Mouse (Mus musculus): ENCODE data around the gene Glis2. TPM values are rescaled to one million over a fixed set of nuclear protein-coding genes. Genes with fewer than 3 reads are reported as not detected.
A peak's percentile ranks its signal among the peaks of the same experiment; 100 is the strongest.

Gene Glis2
- polyA plus RNA-seq, 1 experiment, result 29.6 TPM

DNA sequence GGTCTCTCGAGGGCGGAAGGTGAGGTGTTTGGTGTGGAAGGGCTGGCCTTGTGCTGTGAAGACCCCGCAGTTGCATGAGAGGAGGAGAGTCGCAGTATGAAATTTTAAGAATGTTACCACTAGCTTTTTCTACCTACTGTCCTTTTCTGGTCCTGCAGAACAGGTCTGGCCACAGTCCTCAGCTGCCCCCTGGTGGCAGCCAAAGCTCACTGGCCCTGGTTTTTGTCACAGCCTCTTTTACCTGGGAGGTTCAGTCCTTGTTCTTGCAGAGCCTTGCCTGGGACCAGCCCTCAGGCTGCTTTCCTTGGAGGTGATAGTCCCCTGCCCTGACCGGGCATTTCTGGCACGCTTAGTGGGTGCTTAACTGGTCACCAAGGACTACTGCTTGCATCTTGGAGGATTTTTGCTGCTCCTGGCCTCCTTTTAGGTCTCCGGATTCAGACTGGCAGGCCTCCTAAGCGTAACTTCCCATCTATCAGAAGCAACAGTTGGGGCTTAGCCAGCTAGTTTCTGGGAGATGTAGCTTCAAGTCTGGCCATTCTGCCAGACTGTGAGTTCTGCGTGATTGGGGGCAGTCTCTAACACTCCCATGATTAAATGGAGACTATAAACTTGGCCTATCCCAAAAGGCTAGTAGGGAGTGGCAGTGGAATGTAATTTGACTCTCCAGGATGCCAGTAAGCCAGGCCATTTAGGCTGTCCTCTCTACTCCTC is 13.5 kb downstream of the Glis2 start:
- peak overlapping the region; percentile 60 for H3K4me2 ChIP-seq (ENCODE audit: low read depth)
- H3K79me2 ChIP-seq (ENCODE audit: control insufficient read depth, insufficient read depth), result peaks cover 58% of the 10 kb centered on the region
- H3K27me3 ChIP-seq (ENCODE audit: control insufficient read depth, insufficient read depth, insufficient read length), result no peaks in the 10 kb centered on the region
- peaks cover 21% of the 10 kb centered on the region for H3K36me3 ChIP-seq (ENCODE audit: control insufficient read depth, insufficient read depth)
- no peak overlapping the region for H3K4me3 ChIP-seq
- TF ChIP-seq REST (IDR thresholded peaks at IDR 0.05; ENCODE audit: insufficient read depth, insufficient read length), result no peak
- TF ChIP-seq MYOD1 (IDR thresholded peaks at IDR 0.05; ENCODE audit: control insufficient read depth in 1 of 3, insufficient read length in 2 of 3, low read depth in 2 of 3), result no peak
- no peak for TF ChIP-seq SRF (IDR thresholded peaks at IDR 0.05; ENCODE audit: control insufficient read depth, insufficient read length, low read depth)
- no peak for TF ChIP-seq E2F4 (IDR thresholded peaks at IDR 0.05; ENCODE audit: insufficient read depth)
- no peak for TF ChIP-seq TCF3 (IDR thresholded peaks at IDR 0.05; ENCODE audit: insufficient read length, low read depth)
- TF ChIP-seq MAX (IDR thresholded peaks at IDR 0.05; ENCODE audit: low read depth), result no peak
- no peak for TF ChIP-seq USF1 (IDR thresholded peaks at IDR 0.05; ENCODE audit: low read depth)
- no peak for TF ChIP-seq POLR2AphosphoS2 (IDR thresholded peaks at IDR 0.05; ENCODE audit: insufficient read length, low read depth)
- no peak for TF ChIP-seq POLR2A (IDR thresholded peaks at IDR 0.05; ENCODE audit: insufficient read length, low read depth)
- no peak overlapping the region for H3ac ChIP-seq (ENCODE audit: control insufficient read depth, insufficient read length)

DNA sequence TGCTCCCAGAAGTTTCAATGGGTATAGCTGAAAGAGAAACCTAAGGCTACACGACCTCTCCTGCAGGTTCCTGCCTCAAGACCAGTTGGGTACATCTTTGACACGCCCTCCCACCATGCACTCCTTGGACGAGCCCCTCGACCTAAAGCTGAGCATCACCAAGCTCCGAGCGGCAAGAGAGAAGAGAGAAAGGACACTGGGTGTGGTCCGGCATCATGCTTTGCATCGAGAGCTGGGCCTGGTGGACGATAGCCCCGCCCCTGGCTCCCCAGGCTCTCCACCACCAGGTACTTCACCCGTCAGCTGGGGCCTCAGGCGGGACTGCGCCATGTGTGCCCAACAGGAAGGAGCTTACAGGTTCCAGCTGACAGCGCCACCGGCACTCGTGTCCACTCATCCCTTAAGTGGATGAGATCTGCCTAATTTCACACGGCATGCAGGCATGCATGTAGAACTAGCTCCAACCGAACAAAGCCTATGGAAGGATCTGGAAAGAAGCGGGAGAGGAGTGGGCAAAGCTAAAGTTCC is 14.1 kb downstream of the Glis2 start:
- H3K4me3 ChIP-seq, result no peak overlapping the region
- TF ChIP-seq USF1 (IDR thresholded peaks at IDR 0.05; ENCODE audit: low read depth) (no peak), SRF (IDR thresholded peaks at IDR 0.05; ENCODE audit: control insufficient read depth, insufficient read length, low read depth) (no peak), MAX (IDR thresholded peaks at IDR 0.05; ENCODE audit: low read depth) (no peak), TCF12 (IDR thresholded peaks at IDR 0.05; ENCODE audit: insufficient read depth, poor library complexity, severe bottlenecking) (no peak), REST (IDR thresholded peaks at IDR 0.05; ENCODE audit: insufficient read depth, insufficient read length) (no peak), MYOG (IDR thresholded peaks at IDR 0.05; ENCODE audit: control insufficient read depth in 1 of 3, insufficient read depth in 1 of 3, insufficient read length in 2 of 3, low read depth in 2 of 3) (no peak), CEBPB (IDR thresholded peaks at IDR 0.05; ENCODE audit: insufficient read depth, poor library complexity, severe bottlenecking) (no peak)
- H3K36me3 ChIP-seq (ENCODE audit: control insufficient read depth, insufficient read depth), result peaks cover 21% of the 10 kb centered on the region
- H3K27me3 ChIP-seq (ENCODE audit: control insufficient read depth, insufficient read depth, insufficient read length), result no peaks in the 10 kb centered on the region
- peaks cover 52% of the 10 kb centered on the region for H3K79me2 ChIP-seq (ENCODE audit: control insufficient read depth, insufficient read depth)
- H3K4me2 ChIP-seq (ENCODE audit: low read depth), result peak overlapping the region; percentile 60
- no peak overlapping the region for H3ac ChIP-seq (ENCODE audit: control insufficient read depth, insufficient read length)

DNA sequence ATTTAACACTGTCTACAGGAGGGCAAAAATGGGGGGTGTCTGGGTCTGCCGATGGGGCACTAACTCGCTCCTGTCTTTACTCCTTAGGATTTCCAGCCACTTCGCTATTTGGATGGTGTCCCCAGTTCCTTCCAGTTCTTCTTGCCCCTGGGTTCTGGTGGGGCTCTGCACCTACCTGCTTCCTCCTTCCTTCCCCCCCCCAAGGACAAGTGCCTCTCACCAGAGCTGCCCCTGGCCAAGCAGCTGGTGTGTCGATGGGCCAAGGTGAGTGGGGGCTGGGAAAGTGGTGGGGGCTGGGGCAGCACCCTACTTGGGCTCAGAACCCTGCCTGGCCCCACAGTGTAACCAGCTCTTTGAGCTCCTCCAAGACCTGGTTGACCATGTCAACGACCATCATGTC is 16.7 kb downstream of the Glis2 start:
- peaks cover 24% of the 10 kb centered on the region for H3K36me3 ChIP-seq (ENCODE audit: control insufficient read depth, insufficient read depth)
- no peaks in the 10 kb centered on the region for H3K27me3 ChIP-seq (ENCODE audit: control insufficient read depth, insufficient read depth, insufficient read length)
- TF ChIP-seq MAX (IDR thresholded peaks at IDR 0.05; ENCODE audit: low read depth), result no peak
- TF ChIP-seq CEBPB (IDR thresholded peaks at IDR 0.05; ENCODE audit: insufficient read depth, poor library complexity, severe bottlenecking), result no peak
- no peak for TF ChIP-seq E2F4 (IDR thresholded peaks at IDR 0.05; ENCODE audit: insufficient read depth)
- TF ChIP-seq TCF12 (IDR thresholded peaks at IDR 0.05; ENCODE audit: insufficient read depth, poor library complexity, severe bottlenecking), result no peak
- no peak for TF ChIP-seq REST (IDR thresholded peaks at IDR 0.05; ENCODE audit: insufficient read depth, insufficient read length)
- TF ChIP-seq MYOD1 (IDR thresholded peaks at IDR 0.05; ENCODE audit: control insufficient read depth in 1 of 3, insufficient read length in 2 of 3, low read depth in 2 of 3), result no peak
- TF ChIP-seq POLR2AphosphoS2 (IDR thresholded peaks at IDR 0.05; ENCODE audit: insufficient read length, low read depth), result no peak
- no peak for TF ChIP-seq USF1 (IDR thresholded peaks at IDR 0.05; ENCODE audit: low read depth)
- TF ChIP-seq TCF3 (IDR thresholded peaks at IDR 0.05; ENCODE audit: insufficient read length, low read depth), result no peak
- TF ChIP-seq SRF (IDR thresholded peaks at IDR 0.05; ENCODE audit: control insufficient read depth, insufficient read length, low read depth), result no peak
- no peak overlapping the region for H3K4me2 ChIP-seq (ENCODE audit: low read depth)
- no peak overlapping the region for H3ac ChIP-seq (ENCODE audit: control insufficient read depth, insufficient read length)
- peaks cover 27% of the 10 kb centered on the region for H3K79me2 ChIP-seq (ENCODE audit: control insufficient read depth, insufficient read depth)
- no peak overlapping the region for H3K4me3 ChIP-seq

DNA sequence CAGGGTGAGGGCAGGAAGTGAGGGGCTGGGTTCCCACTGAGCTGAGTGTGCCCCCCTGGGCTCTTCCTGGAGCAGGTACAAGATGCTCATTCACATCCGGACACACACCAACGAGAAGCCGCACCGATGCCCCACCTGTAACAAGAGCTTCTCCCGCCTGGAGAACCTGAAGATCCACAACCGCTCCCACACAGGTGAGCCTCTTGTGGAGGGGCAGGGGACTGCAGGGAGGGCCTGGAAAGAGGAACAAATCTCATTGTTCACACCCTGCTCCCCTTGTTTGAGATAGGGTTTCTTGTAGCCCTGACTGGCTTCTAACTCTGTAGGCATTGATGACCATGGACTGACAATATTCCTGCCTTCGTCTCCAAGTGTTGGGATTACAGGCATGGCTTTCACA is 17.2 kb downstream of the Glis2 start:
- Histone ChIP-seq H3K27me3 (ENCODE audit: control insufficient read depth, insufficient read depth, insufficient read length) (no peaks in the 10 kb centered on the region), H3K79me2 (ENCODE audit: control insufficient read depth, insufficient read depth) (peaks cover 22% of the 10 kb centered on the region), H3K4me3 (no peak overlapping the region), H3ac (ENCODE audit: control insufficient read depth, insufficient read length) (no peak overlapping the region), H3K4me2 (ENCODE audit: low read depth) (no peak overlapping the region), H3K36me3 (ENCODE audit: control insufficient read depth, insufficient read depth) (peaks cover 24% of the 10 kb centered on the region)
- TF ChIP-seq E2F4 (IDR thresholded peaks at IDR 0.05; ENCODE audit: insufficient read depth) (no peak), MYOG (IDR thresholded peaks at IDR 0.05; ENCODE audit: control insufficient read depth in 1 of 3, insufficient read depth in 1 of 3, insufficient read length in 2 of 3, low read depth in 2 of 3) (no peak), CEBPB (IDR thresholded peaks at IDR 0.05; ENCODE audit: insufficient read depth, poor library complexity, severe bottlenecking) (no peak), POLR2AphosphoS2 (IDR thresholded peaks at IDR 0.05; ENCODE audit: insufficient read length, low read depth) (no peak), MYOD1 (IDR thresholded peaks at IDR 0.05; ENCODE audit: control insufficient read depth in 1 of 3, insufficient read length in 2 of 3, low read depth in 2 of 3) (no peak)

DNA sequence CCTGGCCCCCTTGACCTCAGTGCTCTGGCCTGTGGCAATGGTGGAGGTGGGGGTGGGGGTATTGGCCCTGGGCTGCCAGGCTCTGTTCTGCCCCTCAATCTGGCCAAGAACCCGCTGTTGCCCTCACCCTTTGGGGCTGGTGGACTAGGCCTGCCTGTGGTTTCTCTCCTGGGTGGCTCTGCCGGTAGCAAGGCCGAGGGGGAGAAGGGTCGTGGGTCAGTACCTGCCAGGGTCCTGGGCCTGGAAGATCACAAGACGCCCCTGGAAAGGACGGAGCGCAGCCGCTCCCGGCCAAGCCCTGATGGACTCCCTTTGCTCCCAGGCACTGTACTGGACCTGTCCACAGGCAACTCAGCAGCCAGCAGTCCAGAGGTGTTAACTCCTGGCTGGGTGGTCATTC is 19.2 kb downstream of the Glis2 start:
- no peak overlapping the region for H3K4me3 ChIP-seq
- H3K4me2 ChIP-seq (ENCODE audit: low read depth), result no peak overlapping the region
- H3K27me3 ChIP-seq (ENCODE audit: control insufficient read depth, insufficient read depth, insufficient read length), result no peaks in the 10 kb centered on the region
- H3K36me3 ChIP-seq (ENCODE audit: control insufficient read depth, insufficient read depth), result peaks cover 23% of the 10 kb centered on the region
- TF ChIP-seq E2F4 (IDR thresholded peaks at IDR 0.05; ENCODE audit: insufficient read depth) (no peak), POLR2A (IDR thresholded peaks at IDR 0.05; ENCODE audit: insufficient read length, low read depth) (peak; percentile 21)
- no peak overlapping the region for H3ac ChIP-seq (ENCODE audit: control insufficient read depth, insufficient read length)
- H3K79me2 ChIP-seq (ENCODE audit: control insufficient read depth, insufficient read depth), result peaks cover 9% of the 10 kb centered on the region

Measured in myocyte (in vitro differentiated cells).